Mouse (Mus musculus): ENCODE measurements around the gene Nr1i2.

GRCm38 (mm10) chr16:38307651-38308050 is 13.0 kb upstream of the Nr1i2 start:
- TF ChIP-seq EP300 (IDR thresholded peaks at IDR 0.05; ENCODE audit: low read depth in 1 of 2, low read length in 2 of 2) (no peak), POLR2A (IDR thresholded peaks at IDR 0.05; ENCODE audit: control insufficient read depth in 1 of 2, insufficient read depth in 1 of 2, low read depth in 1 of 2, low read length in 2 of 2, poor library complexity in 1 of 2) (no peak), POLR2AphosphoS2 (IDR thresholded peaks at IDR 0.05; ENCODE audit: low read length) (no peak), HCFC1 (IDR thresholded peaks at IDR 0.05; ENCODE audit: low read depth, low read length) (no peak)

All from MEL (cell line).